Mouse (Mus musculus): ENCODE results near the gene Sorcs2. TPM values are rescaled to one million over a fixed set of nuclear protein-coding genes. Genes with fewer than 3 reads are reported as not detected.

Gene Sorcs2
- polyA plus RNA-seq, 1 experiment, result 2.5 TPM

DNA sequence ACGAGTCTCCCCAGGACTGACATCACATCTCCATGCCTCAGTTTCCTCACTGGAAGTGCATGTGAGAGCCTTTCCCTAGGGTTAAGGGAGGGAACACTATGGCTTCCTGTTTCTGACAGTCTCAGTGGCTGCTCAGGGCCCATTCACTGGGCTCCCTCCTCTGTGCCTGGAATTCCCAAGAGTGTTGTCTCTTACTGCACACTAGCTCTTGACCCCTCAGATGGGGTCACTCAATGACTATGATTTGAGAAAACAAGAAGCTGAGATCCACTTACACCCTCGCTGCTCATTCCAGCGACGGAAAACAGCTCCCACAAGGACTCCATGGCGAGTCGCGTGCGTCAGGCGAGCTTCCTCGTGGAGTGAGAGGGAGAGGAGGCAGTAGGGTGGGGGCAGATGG lies 296.8 kb downstream of the Sorcs2 start:
- H3K27ac ChIP-seq (ENCODE audit: control insufficient read depth, insufficient read depth, low read depth, low read length, poor library complexity), result no peak overlapping the region
- no peak overlapping the region for H3K4me3 ChIP-seq (replicated peaks; ENCODE audit: control insufficient read depth, low read depth, low read length)
- WGBS, result 82% methylated on average over 10 of the region's 10 CpGs
- no peak for TF ChIP-seq POLR2A (IDR thresholded peaks at IDR 0.05; ENCODE audit: borderline replicate concordance, control insufficient read depth, low read depth, low read length)
- no peak for TF ChIP-seq CTCF (IDR thresholded peaks at IDR 0.05; ENCODE audit: control insufficient read depth, insufficient read depth, low read length)
- H3K4me1 ChIP-seq (ENCODE audit: control insufficient read depth, insufficient read depth, low read length), result no peaks in the 10 kb centered on the region

- TF ChIP-seq POLR2A (IDR thresholded peaks at IDR 0.05; ENCODE audit: borderline replicate concordance, control insufficient read depth, low read depth, low read length), result no peak
- no peak for TF ChIP-seq CTCF (IDR thresholded peaks at IDR 0.05; ENCODE audit: control insufficient read depth, insufficient read depth, low read length)
- no peak overlapping the region for H3K4me3 ChIP-seq (replicated peaks; ENCODE audit: control insufficient read depth, low read depth, low read length)
- WGBS, result 62% methylated on average over 3 of the region's 3 CpGs
- no peaks in the 10 kb centered on the region for H3K4me1 ChIP-seq (ENCODE audit: control insufficient read depth, insufficient read depth, low read length)
- H3K27ac ChIP-seq (ENCODE audit: control insufficient read depth, insufficient read depth, low read depth, low read length, poor library complexity), result no peak overlapping the region
Observed at GRCm38 (mm10) chr5:36100488-36100887, 297.5 kb downstream of the Sorcs2 start.

GRCm38 (mm10) chr5:36099662-36100061 lies 298.3 kb downstream of the Sorcs2 start:
- TF ChIP-seq POLR2A (IDR thresholded peaks at IDR 0.05; ENCODE audit: borderline replicate concordance, control insufficient read depth, low read depth, low read length) (no peak), CTCF (IDR thresholded peaks at IDR 0.05; ENCODE audit: control insufficient read depth, insufficient read depth, low read length) (no peak)
- H3K4me3 ChIP-seq (replicated peaks; ENCODE audit: control insufficient read depth, low read depth, low read length), result no peak overlapping the region
- no peaks in the 10 kb centered on the region for H3K4me1 ChIP-seq (ENCODE audit: control insufficient read depth, insufficient read depth, low read length)
- 28% methylated on average over 4 of the region's 4 CpGs for WGBS
- H3K27ac ChIP-seq (ENCODE audit: control insufficient read depth, insufficient read depth, low read depth, low read length, poor library complexity), result no peak overlapping the region

DNA sequence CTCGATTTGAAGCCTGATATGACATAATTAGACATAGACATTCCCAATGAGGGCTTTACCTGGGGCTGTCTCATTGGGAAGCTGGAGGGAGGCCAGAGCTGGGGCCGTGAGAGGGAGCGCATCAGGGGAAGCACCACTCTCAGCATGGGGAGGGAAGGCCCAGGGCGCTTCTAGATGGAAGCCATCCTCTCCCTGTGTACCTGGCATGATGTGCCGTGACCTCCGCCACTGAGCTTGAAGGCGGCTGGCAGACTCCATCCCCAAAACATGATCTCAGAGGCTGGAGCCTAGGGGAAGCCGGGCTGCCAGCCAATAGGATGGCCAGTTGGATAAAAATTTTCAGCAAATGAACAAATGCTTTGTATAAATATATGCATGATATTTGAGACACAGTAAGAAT lies 301.9 kb downstream of the Sorcs2 start:
- 80% methylated on average over 8 of the region's 8 CpGs for WGBS
- H3K4me1 ChIP-seq (ENCODE audit: control insufficient read depth, insufficient read depth, low read length), result no peaks in the 10 kb centered on the region; the same call in 1 of the 2 replicates
- H3K4me3 ChIP-seq (replicated peaks; ENCODE audit: control insufficient read depth, low read depth, low read length), result no peak overlapping the region
- TF ChIP-seq POLR2A (IDR thresholded peaks at IDR 0.05; ENCODE audit: borderline replicate concordance, control insufficient read depth, low read depth, low read length) (no peak), CTCF (IDR thresholded peaks at IDR 0.05; ENCODE audit: control insufficient read depth, insufficient read depth, low read length) (no peak)
- no peak overlapping the region for H3K27ac ChIP-seq (ENCODE audit: control insufficient read depth, insufficient read depth, low read depth, low read length, poor library complexity)

- TF ChIP-seq POLR2A (IDR thresholded peaks at IDR 0.05; ENCODE audit: borderline replicate concordance, control insufficient read depth, low read depth, low read length) (no peak), CTCF (IDR thresholded peaks at IDR 0.05; ENCODE audit: control insufficient read depth, insufficient read depth, low read length) (no peak)
- Histone ChIP-seq H3K27ac (ENCODE audit: control insufficient read depth, insufficient read depth, low read depth, low read length, poor library complexity) (no peak overlapping the region), H3K4me1 (ENCODE audit: control insufficient read depth, insufficient read depth, low read length) (no peaks in the 10 kb centered on the region; the same call in 1 of the 2 replicates), H3K4me3 (replicated peaks; ENCODE audit: control insufficient read depth, low read depth, low read length) (no peak overlapping the region)
- WGBS, result 44% methylated on average over 7 of the region's 7 CpGs
Observed at GRCm38 (mm10) chr5:36090036-36090435, 307.9 kb downstream of the Sorcs2 start.

DNA sequence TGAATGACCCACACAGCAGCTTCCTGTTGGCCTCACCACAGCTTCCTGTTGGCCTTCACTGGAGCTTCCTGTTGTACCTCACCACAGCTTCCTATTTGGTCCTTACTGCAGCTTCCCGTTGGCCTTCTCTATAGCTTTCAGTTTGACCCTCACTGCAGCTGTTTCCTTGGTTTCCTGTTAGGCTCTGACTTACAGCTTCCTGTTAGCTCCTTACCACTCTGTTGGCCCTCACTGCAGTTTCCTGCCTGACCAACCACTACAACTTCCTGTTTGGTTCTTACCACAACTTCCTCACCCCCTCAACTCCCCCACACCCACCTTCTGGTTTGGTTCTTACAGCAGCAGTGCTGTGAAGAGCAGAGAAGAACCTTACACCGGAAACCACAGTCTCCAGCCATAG lies 308.7 kb downstream of the Sorcs2 start:
- 0% methylated on average over 2 of the region's 2 CpGs for WGBS
- H3K4me1 ChIP-seq (ENCODE audit: control insufficient read depth, insufficient read depth, low read length), result no peaks in the 10 kb centered on the region; the same call in 1 of the 2 replicates
- no peak overlapping the region for H3K4me3 ChIP-seq (replicated peaks; ENCODE audit: control insufficient read depth, low read depth, low read length)
- H3K27ac ChIP-seq (ENCODE audit: control insufficient read depth, insufficient read depth, low read depth, low read length, poor library complexity), result peak overlapping the region; percentile 46; the same call in 1 of the 2 replicates
- TF ChIP-seq CTCF (IDR thresholded peaks at IDR 0.05; ENCODE audit: control insufficient read depth, insufficient read depth, low read length), result no peak
- TF ChIP-seq POLR2A (IDR thresholded peaks at IDR 0.05; ENCODE audit: borderline replicate concordance, control insufficient read depth, low read depth, low read length), result no peak

GRCm38 (mm10) chr5:36086931-36087330 lies 311.0 kb downstream of the Sorcs2 start:
- WGBS, result 80% methylated on average over 5 of the region's 5 CpGs
- Histone ChIP-seq H3K4me3 (replicated peaks; ENCODE audit: control insufficient read depth, low read depth, low read length) (no peak overlapping the region), H3K4me1 (ENCODE audit: control insufficient read depth, insufficient read depth, low read length) (no peaks in the 10 kb centered on the region; the same call in 1 of the 2 replicates), H3K27ac (ENCODE audit: control insufficient read depth, insufficient read depth, low read depth, low read length, poor library complexity) (no peak overlapping the region)
- TF ChIP-seq CTCF (IDR thresholded peaks at IDR 0.05; ENCODE audit: control insufficient read depth, insufficient read depth, low read length), result no peak
- no peak for TF ChIP-seq POLR2A (IDR thresholded peaks at IDR 0.05; ENCODE audit: borderline replicate concordance, control insufficient read depth, low read depth, low read length)

GRCm38 (mm10) chr5:36085621-36086020 lies 312.3 kb downstream of the Sorcs2 start:
- H3K27ac ChIP-seq (ENCODE audit: control insufficient read depth, insufficient read depth, low read depth, low read length, poor library complexity), result no peak overlapping the region
- 53% methylated on average over 4 of the region's 4 CpGs for WGBS

More at GRCm38 (mm10) chr5:36085621-36086020, 312.3 kb downstream of the Sorcs2 start:
- no peak for TF ChIP-seq CTCF (IDR thresholded peaks at IDR 0.05; ENCODE audit: control insufficient read depth, insufficient read depth, low read length)
- no peak overlapping the region for H3K4me3 ChIP-seq (replicated peaks; ENCODE audit: control insufficient read depth, low read depth, low read length)
- no peaks in the 10 kb centered on the region; the same call in 1 of the 2 replicates for H3K4me1 ChIP-seq (ENCODE audit: control insufficient read depth, insufficient read depth, low read length)
